Mouse (Mus musculus) limb, embryonic 12.5 days (tissue): ENCODE measurements at regions not wholly inside any gene's neighbourhood (a gene's known extent, or its start where the extent isn't known, plus 50 kb on each side); places are given as distances from the start of the nearest gene placed in this dataset.
"Not testable (repeated sequence)": the region's sequence is repeated elsewhere in the genome, so short reads cannot be mapped to it uniquely, and the experiment has no call there.

Experiments used
- ATAC-seq: fragments of 200-750 bp; cut with Nextera tagmentation; 2 replicates; pipeline ENCODE4 v1.8.0; 2017; ENCODE audit warnings: low read depth, moderate TSS enrichment; ENCODE audit not compliant: insufficient number of reproducible peaks, insufficient read depth, low FRiP score, low TSS enrichment
- H3K27ac ChIP-seq: fragments of 300-500 bp; sonication (generic); 2 replicates; pipeline ENCODE4 v1.5.1; 2016; ENCODE audit warnings: mild to moderate bottlenecking, moderate library complexity
- H3K27me3 ChIP-seq: fragments of 300-500 bp; sonication (generic); 2 replicates; pipeline ENCODE4 v1.6.1; 2016; ENCODE audit warnings: mild to moderate bottlenecking, moderate library complexity
- H3K36me3 ChIP-seq: fragments of 300-500 bp; sonication (generic); 2 replicates; pipeline ENCODE4 v1.6.1; 2016; ENCODE audit warnings: mild to moderate bottlenecking, moderate library complexity
- H3K4me1 ChIP-seq: fragments of 300-500 bp; sonication (generic); replicated peaks from 2 replicates; pipeline ENCODE4 v1.6.1; 2016
- H3K4me2 ChIP-seq: fragments of 300-500 bp; sonication (generic); 2 replicates; pipeline ENCODE4 v1.6.1; 2016; ENCODE audit warnings: mild to moderate bottlenecking, moderate library complexity
- H3K4me3 ChIP-seq: fragments of 300-500 bp; sonication (generic); replicated peaks from 2 replicates; pipeline ENCODE4 v1.5.1; 2016; ENCODE audit warnings: mild to moderate bottlenecking
- H3K9ac ChIP-seq: fragments of 300-500 bp; sonication (generic); replicated peaks from 2 replicates; pipeline ENCODE4 v1.6.1; 2016; ENCODE audit warnings: mild to moderate bottlenecking, moderate library complexity
- H3K9me3 ChIP-seq: fragments of 300-500 bp; sonication (generic); 2 replicates; pipeline ENCODE4 v1.6.1; 2016; ENCODE audit warnings: mild to moderate bottlenecking, moderate library complexity
- WGBS: fragments of 180-500 bp; shearing (Covaris S2); methylation state at CpG from one replicate; pipeline ENCODE4 v1.1.7; 2016; 5-methylcytosine and 5-hydroxymethylcytosine counted together

GRCm38 (mm10) chr15:84616880-84617279 lies 52.5 kb upstream of the Prr5 start:
- WGBS = 12% methylated on average over 8 of the region's 8 CpGs
- peaks cover 42% of the 10 kb centered on the region for H3K27me3 ChIP-seq
- not testable (repeated sequence) for H3K27ac ChIP-seq

GRCm38 (mm10) chr15:84613536-84614527 lies 55.6 kb upstream of the Prr5 start:
- H3K27me3 ChIP-seq = peaks cover 40% of the 10 kb centered on the region
- H3K4me3 ChIP-seq = no peak overlapping the region
- no peak overlapping the region for H3K9ac ChIP-seq
- H3K4me1 ChIP-seq = peaks cover 6% of the 10 kb centered on the region; the same call in 1 of the 2 replicates
- no peaks in the 10 kb centered on the region for H3K9me3 ChIP-seq
- 46% methylated on average over 17 of the region's 17 CpGs for WGBS
- no peak overlapping the region for H3K27ac ChIP-seq
- H3K4me2 ChIP-seq = no peak overlapping the region
- 0 out of 2 replicates have a peak, but pooled peaks have one; percentile 50 for ATAC-seq
- H3K36me3 ChIP-seq = no peaks in the 10 kb centered on the region

More at GRCm38 (mm10) chr15:84616880-84617279, 52.5 kb upstream of the Prr5 start:
- ATAC-seq, H3K4me3 ChIP-seq, H3K9ac ChIP-seq, H3K9me3 ChIP-seq, H3K4me2 ChIP-seq, H3K4me1 ChIP-seq, H3K36me3 ChIP-seq: not testable (repeated sequence)

GRCm38 (mm10) chr15:84612961-84613360 lies 55.3 kb upstream of the Rtl6 start:
- ATAC-seq = no peak
- Histone ChIP-seq H3K27me3 (peaks cover 40% of the 10 kb centered on the region), H3K9ac (no peak overlapping the region), H3K36me3 (no peaks in the 10 kb centered on the region), H3K4me2 (no peak overlapping the region), H3K9me3 (no peaks in the 10 kb centered on the region), H3K27ac (no peak overlapping the region), H3K4me3 (no peak overlapping the region), H3K4me1 (peaks cover 6% of the 10 kb centered on the region; the same call in 1 of the 2 replicates)
- WGBS = 23% methylated on average over 2 of the region's 2 CpGs

- H3K27me3 ChIP-seq = peaks cover 23% of the 10 kb centered on the region
- H3K4me1 ChIP-seq = peaks cover 3% of the 10 kb centered on the region; the same call in 1 of the 2 replicates
- no peak for ATAC-seq
- 66% methylated on average over 15 of the region's 15 CpGs for WGBS
- no peak overlapping the region for H3K4me3 ChIP-seq
- H3K9ac ChIP-seq = no peak overlapping the region
- H3K36me3 ChIP-seq = no peaks in the 10 kb centered on the region
- H3K4me2 ChIP-seq = no peak overlapping the region
- no peak overlapping the region for H3K27ac ChIP-seq
- H3K9me3 ChIP-seq = peaks cover 16% of the 10 kb centered on the region; the same call in 1 of the 2 replicates
Measured at GRCm38 (mm10) chr15:84609825-84610442, 52.3 kb upstream of the Rtl6 start.

- Histone ChIP-seq H3K36me3 (no peaks in the 10 kb centered on the region), H3K9me3 (peaks cover 16% of the 10 kb centered on the region; the same call in 1 of the 2 replicates), H3K4me1 (peaks cover 2% of the 10 kb centered on the region; the same call in 1 of the 2 replicates), H3K9ac (no peak overlapping the region), H3K27ac (no peak overlapping the region), H3K27me3 (peaks cover 17% of the 10 kb centered on the region), H3K4me2 (no peak overlapping the region), H3K4me3 (no peak overlapping the region)
- no peak for ATAC-seq
- 81% methylated on average over 5 of the region's 5 CpGs for WGBS
Measured at GRCm38 (mm10) chr15:84609063-84609462, 51.4 kb upstream of the Rtl6 start.
